Mouse (Mus musculus): ENCODE results near the gene Uba7. TPM values are rescaled to one million over a fixed set of nuclear protein-coding genes. Genes with fewer than 3 reads are reported as not detected.
"Not testable (repeated sequence)": the region's sequence is repeated elsewhere in the genome, so short reads cannot be mapped to it uniquely, and the experiment has no call there.

The Uba7 gene
- polyA plus RNA-seq, 1 experiment from 2014 or later: 24.6 TPM

GRCm38 (mm10) chr9:108001922-108002770 lies 26.8 kb downstream of the Uba7 start, which contains the start of gene Ip6k1:
Ip6k1 (plus strand) TSS chr9:108002501.
- H3K27me3 ChIP-seq: no peaks in the 10 kb centered on the region
- no peaks in the 10 kb centered on the region for H3K9me3 ChIP-seq
- peaks cover 20% of the 10 kb centered on the region for H3K4me1 ChIP-seq
- under 1% methylated on average over 51 of the region's 51 CpGs for WGBS
- peak within 1 kb of the TSS; percentile 94 for H3K27ac ChIP-seq
- peak within 1 kb of the TSS; percentile 90 for H3K9ac ChIP-seq
- ATAC-seq (ENCODE audit: insufficient number of reproducible peaks, insufficient read depth, low FRiP score, low TSS enrichment): peak; percentile 98
- peak within 1 kb of the TSS; percentile 82 for H3K4me3 ChIP-seq
- peak within 1 kb of the TSS; percentile 84 for H3K4me2 ChIP-seq (replicated peaks)
- no peaks in the 10 kb centered on the region for H3K36me3 ChIP-seq

DNA sequence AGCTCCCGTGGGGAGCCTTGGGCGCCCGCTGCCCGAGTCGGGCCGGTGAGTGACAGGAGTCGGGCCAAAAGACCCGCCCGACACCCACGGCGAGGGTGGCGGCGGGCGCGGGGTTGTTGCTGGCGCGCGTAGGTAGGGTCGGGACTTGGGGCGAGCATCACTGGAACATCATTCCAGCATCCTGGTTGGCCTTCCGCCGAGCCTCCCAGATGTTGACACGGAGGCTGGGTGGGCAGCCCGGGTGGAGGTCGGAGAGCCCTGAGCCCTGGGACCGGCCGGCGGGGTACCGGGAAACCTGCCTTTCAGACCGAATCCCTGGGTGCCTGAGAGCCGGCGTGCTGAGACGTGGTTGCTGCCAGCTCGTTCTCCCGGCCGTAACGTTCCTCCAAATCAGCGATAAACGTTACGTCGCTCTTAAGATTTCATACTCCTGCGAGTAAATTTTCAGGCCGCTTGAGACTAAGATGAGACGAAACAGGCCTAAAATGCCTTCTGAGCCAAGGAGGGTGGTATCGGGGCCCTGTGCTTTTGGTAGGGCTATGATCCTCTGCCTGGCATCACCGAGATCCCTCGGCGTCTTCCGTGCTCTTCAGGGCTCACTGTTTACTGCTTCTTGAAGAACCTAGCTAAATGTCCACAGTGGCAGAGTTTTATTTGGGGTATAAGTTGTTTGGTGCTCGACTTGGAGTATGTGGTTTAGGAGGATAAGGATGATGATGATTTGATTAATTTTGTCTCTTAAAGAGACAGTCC lies 27.6 kb downstream of the Uba7 start:
- Histone ChIP-seq H3K27me3 (no peaks in the 10 kb centered on the region), H3K4me2 (replicated peaks) (peak overlapping the region; percentile 84), H3K36me3 (no peaks in the 10 kb centered on the region), H3K4me3 (peak overlapping the region; percentile 82), H3K9me3 (no peaks in the 10 kb centered on the region), H3K4me1 (peaks cover 20% of the 10 kb centered on the region), H3K9ac (peak overlapping the region; percentile 90), H3K27ac (peak overlapping the region; percentile 94)
- ATAC-seq (ENCODE audit: insufficient number of reproducible peaks, insufficient read depth, low FRiP score, low TSS enrichment): peak; percentile 45
- WGBS: under 1% methylated on average over 50 of the region's 50 CpGs

DNA sequence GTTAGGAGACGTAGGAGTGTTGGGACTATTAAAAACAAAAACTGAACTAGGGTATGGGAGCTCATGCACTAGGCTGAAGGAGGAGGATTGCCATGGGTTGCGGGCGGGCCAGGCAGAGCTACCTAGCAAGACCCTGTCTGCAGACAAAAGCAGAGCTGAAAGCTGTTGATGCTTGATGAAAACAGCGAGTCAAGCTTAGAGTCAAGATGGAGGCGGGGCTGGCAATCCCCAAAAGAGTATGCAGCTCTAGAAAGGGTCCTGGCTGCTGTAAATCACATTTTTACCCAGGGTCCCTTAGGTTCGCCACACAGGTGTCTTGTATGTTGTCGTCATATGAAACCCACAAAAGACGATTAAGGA lies 28.2 kb downstream of the Uba7 start:
- peak overlapping the region; percentile 82 for H3K4me3 ChIP-seq
- 10% methylated on average over 8 of the region's 8 CpGs for WGBS
- no peaks in the 10 kb centered on the region for H3K27me3 ChIP-seq
- no peaks in the 10 kb centered on the region for H3K9me3 ChIP-seq
- no peak for ATAC-seq (ENCODE audit: insufficient number of reproducible peaks, insufficient read depth, low FRiP score, low TSS enrichment)
- H3K4me1 ChIP-seq: peaks cover 20% of the 10 kb centered on the region
- peak overlapping the region; percentile 90 for H3K9ac ChIP-seq
- H3K4me2 ChIP-seq (replicated peaks): peak overlapping the region; percentile 84
- H3K36me3 ChIP-seq: no peaks in the 10 kb centered on the region
- peak overlapping the region; percentile 94 for H3K27ac ChIP-seq

DNA sequence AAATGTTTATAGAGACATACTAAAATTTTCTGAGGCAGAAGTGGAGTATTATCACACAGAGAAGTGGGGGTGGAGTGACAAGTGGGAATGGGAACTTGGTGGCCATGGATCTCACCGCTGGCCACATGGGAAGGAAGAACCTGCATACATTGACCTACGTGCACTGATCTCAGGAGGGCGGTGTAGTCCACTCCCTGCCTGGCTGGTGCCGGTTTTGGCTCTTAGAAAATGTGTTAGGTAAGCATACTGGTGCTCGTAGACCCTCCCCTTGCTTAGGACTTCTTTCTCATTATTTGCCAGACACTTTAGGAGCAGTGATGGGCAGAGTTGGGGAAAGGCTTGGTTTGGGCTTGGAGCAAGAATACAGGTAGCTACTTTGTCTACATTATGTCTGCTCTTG lies 32.7 kb downstream of the Uba7 start:
- Histone ChIP-seq H3K4me1 (peaks cover 18% of the 10 kb centered on the region), H3K9me3 (no peaks in the 10 kb centered on the region), H3K9ac (no peak overlapping the region), H3K27ac (no peak overlapping the region), H3K36me3 (peaks cover 7% of the 10 kb centered on the region), H3K27me3 (no peaks in the 10 kb centered on the region), H3K4me3 (no peak overlapping the region), H3K4me2 (replicated peaks) (no peak overlapping the region)
- no peak for ATAC-seq (ENCODE audit: insufficient number of reproducible peaks, insufficient read depth, low FRiP score, low TSS enrichment)
- 88% methylated on average over 5 of the region's 5 CpGs for WGBS

- H3K4me3 ChIP-seq: no peak overlapping the region
- H3K27me3 ChIP-seq: no peaks in the 10 kb centered on the region
- H3K36me3 ChIP-seq: peaks cover 10% of the 10 kb centered on the region
- H3K9ac ChIP-seq: no peak overlapping the region
- H3K4me2 ChIP-seq (replicated peaks): no peak overlapping the region
- no peaks in the 10 kb centered on the region for H3K4me1 ChIP-seq
- no peak for ATAC-seq (ENCODE audit: insufficient number of reproducible peaks, insufficient read depth, low FRiP score, low TSS enrichment)
- H3K9me3 ChIP-seq: no peaks in the 10 kb centered on the region
- no peak overlapping the region for H3K27ac ChIP-seq
Measured at GRCm38 (mm10) chr9:108010385-108010784, 35.1 kb downstream of the Uba7 start.

DNA sequence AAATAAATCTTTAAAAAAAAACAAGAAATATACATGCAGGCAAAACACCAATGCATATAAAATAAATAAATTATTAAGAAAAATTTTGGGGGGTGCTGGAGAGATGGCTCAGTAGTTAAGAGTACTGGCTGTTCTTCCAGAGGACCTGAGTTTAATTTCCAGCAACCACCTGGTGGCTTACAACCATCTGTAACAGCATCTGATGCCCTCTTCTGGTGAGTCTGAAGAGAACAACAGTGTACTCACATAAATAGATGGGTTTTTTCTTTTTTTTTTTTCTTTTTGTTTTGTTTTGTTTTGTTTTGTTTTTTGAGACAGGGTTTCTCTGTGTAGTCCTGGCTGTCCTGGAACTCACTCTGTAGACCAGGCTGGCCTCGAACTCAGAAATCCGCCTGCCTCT lies 38.3 kb downstream of the Uba7 start:
- ATAC-seq (ENCODE audit: insufficient number of reproducible peaks, insufficient read depth, low FRiP score, low TSS enrichment); H3K9ac ChIP-seq; H3K27ac ChIP-seq; H3K4me3 ChIP-seq; H3K4me2 ChIP-seq (replicated peaks); H3K4me1 ChIP-seq; H3K9me3 ChIP-seq; H3K27me3 ChIP-seq: not testable (repeated sequence)
- H3K36me3 ChIP-seq: peaks cover 21% of the 10 kb centered on the region
- WGBS: 93% methylated on average over 2 of the region's 2 CpGs

- ATAC-seq (ENCODE audit: insufficient number of reproducible peaks, insufficient read depth, low FRiP score, low TSS enrichment): no peak
- no peaks in the 10 kb centered on the region for H3K9me3 ChIP-seq
- no peak overlapping the region for H3K4me3 ChIP-seq
- H3K27me3 ChIP-seq: no peaks in the 10 kb centered on the region
- no peak overlapping the region for H3K27ac ChIP-seq
- no peak overlapping the region for H3K9ac ChIP-seq
- H3K4me2 ChIP-seq (replicated peaks): no peak overlapping the region
- H3K4me1 ChIP-seq: no peaks in the 10 kb centered on the region
- 80% methylated on average over 3 of the region's 3 CpGs for WGBS
- peaks cover 21% of the 10 kb centered on the region for H3K36me3 ChIP-seq
Measured at GRCm38 (mm10) chr9:108017127-108017526, 41.8 kb downstream of the Uba7 start.

DNA sequence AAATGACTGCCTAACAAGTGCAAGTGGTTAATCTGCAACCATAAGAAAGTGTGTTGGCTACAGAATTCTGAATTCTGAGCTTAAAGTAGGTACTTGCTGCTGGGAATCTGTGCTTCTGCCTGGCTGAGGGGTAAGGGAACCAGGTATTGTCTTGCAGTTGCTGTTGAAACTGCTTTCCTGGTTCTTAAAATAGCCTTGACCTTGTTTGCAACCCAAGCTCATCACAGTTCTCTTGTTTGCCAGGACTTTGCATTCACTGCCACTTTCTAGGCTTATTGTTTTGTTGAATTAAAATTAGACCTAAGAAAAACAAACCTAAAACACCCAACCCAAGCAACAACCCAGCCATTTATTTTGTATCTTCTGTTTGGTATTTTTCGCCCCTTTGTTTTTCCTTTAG lies 45.4 kb downstream of the Uba7 start:
- H3K4me3 ChIP-seq: no peak overlapping the region
- 89% methylated on average over 1 of the region's 1 CpGs for WGBS

DNA sequence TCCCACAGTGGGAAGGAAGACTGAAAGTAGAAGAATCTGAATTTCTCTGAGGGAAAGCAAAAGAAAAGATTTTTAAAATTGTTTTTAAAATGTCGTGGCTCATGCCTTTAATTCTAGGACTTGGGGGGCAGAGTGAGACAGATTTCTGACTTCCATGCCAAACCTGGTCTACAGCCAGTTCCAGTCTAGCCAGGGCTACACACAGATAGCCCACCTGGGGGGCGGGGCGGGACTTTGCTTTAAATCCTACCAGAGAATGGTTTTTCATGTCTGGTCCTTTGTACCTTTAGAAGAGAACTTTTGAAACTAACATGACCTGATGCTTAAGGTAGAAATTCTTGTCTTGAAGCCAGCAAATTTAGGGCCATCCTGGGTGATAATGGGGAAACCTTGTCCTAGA lies 47.9 kb downstream of the Uba7 start:
- H3K9ac ChIP-seq: no peak overlapping the region
- H3K4me1 ChIP-seq: no peaks in the 10 kb centered on the region
- WGBS: 86% methylated on average over 3 of the region's 3 CpGs
- no peak overlapping the region for H3K4me2 ChIP-seq (replicated peaks)
- H3K4me3 ChIP-seq: no peak overlapping the region
- H3K9me3 ChIP-seq: no peaks in the 10 kb centered on the region
- peaks cover 39% of the 10 kb centered on the region for H3K36me3 ChIP-seq
- H3K27me3 ChIP-seq: no peaks in the 10 kb centered on the region
- H3K27ac ChIP-seq: no peak overlapping the region
- no peak for ATAC-seq (ENCODE audit: insufficient number of reproducible peaks, insufficient read depth, low FRiP score, low TSS enrichment)

More for the DNA sequence above, 45.4 kb downstream of the Uba7 start:
- no peaks in the 10 kb centered on the region for H3K27me3 ChIP-seq
- H3K9me3 ChIP-seq: no peaks in the 10 kb centered on the region
- ATAC-seq (ENCODE audit: insufficient number of reproducible peaks, insufficient read depth, low FRiP score, low TSS enrichment): no peak
- peaks cover 26% of the 10 kb centered on the region for H3K36me3 ChIP-seq
- no peak overlapping the region for H3K4me2 ChIP-seq (replicated peaks)
- H3K4me1 ChIP-seq: no peaks in the 10 kb centered on the region
- no peak overlapping the region for H3K9ac ChIP-seq
- H3K27ac ChIP-seq: no peak overlapping the region

GRCm38 (mm10) chr9:108026584-108026983 lies 51.3 kb downstream of the Uba7 start:
- Histone ChIP-seq H3K9ac (no peak overlapping the region), H3K9me3 (no peaks in the 10 kb centered on the region), H3K27ac (no peak overlapping the region), H3K4me3 (no peak overlapping the region), H3K36me3 (peaks cover 57% of the 10 kb centered on the region), H3K4me2 (replicated peaks) (no peak overlapping the region), H3K27me3 (no peaks in the 10 kb centered on the region), H3K4me1 (no peaks in the 10 kb centered on the region)
- ATAC-seq (ENCODE audit: insufficient number of reproducible peaks, insufficient read depth, low FRiP score, low TSS enrichment): no peak
- WGBS: 85% methylated on average over 3 of the region's 3 CpGs

- H3K4me2 ChIP-seq (replicated peaks): no peak overlapping the region
- H3K27ac ChIP-seq: no peak overlapping the region
- no peaks in the 10 kb centered on the region for H3K9me3 ChIP-seq
- H3K4me3 ChIP-seq: no peak overlapping the region
- no peak overlapping the region for H3K9ac ChIP-seq
- no peaks in the 10 kb centered on the region for H3K4me1 ChIP-seq
- peaks cover 69% of the 10 kb centered on the region for H3K36me3 ChIP-seq
- whole genome bisulfite sequencing: 98% methylated on average over 3 of the region's 3 CpGs
- no peaks in the 10 kb centered on the region for H3K27me3 ChIP-seq
- no peak for ATAC-seq (ENCODE audit: insufficient number of reproducible peaks, insufficient read depth, low FRiP score, low TSS enrichment)
Measured at GRCm38 (mm10) chr9:108027867-108028266, 52.6 kb downstream of the Uba7 start.

DNA sequence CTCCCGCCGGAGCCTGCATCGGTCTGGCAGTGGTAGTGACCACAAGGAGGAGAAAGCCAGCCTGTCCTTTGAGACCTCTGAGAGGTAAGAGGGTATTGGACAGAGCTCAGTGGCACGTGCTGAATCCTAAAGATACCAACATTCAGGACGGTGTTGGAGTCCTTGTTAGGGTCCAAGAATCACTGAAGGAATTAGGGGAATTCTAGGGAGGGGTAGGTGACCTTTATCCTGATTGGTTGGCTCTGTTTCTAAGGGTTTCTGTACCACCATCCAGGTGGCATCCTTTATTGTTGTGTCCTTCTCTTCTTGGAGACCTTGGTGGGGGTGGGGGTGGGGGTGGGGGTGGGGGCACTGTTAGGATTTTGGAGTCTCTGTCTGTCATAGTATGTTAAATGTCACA lies 56.8 kb downstream of the Uba7 start:
- Histone ChIP-seq H3K4me1 (no peaks in the 10 kb centered on the region), H3K4me3 (no peak overlapping the region), H3K4me2 (replicated peaks) (no peak overlapping the region), H3K27me3 (no peaks in the 10 kb centered on the region), H3K36me3 (peaks cover 70% of the 10 kb centered on the region), H3K9ac (no peak overlapping the region), H3K9me3 (no peaks in the 10 kb centered on the region), H3K27ac (no peak overlapping the region)
- 88% methylated on average over 5 of the region's 5 CpGs for WGBS
- ATAC-seq (ENCODE audit: insufficient number of reproducible peaks, insufficient read depth, low FRiP score, low TSS enrichment): no peak
